Mouse (Mus musculus) lung, adult 18-20 months (tissue): ENCODE results near the gene Rapgefl1.
"Not testable (repeated sequence)": the region's sequence is repeated elsewhere in the genome, so short reads cannot be mapped to it uniquely, and the experiment has no call there.

Experiments
- DNase-seq, 2 experiments: peaks; one replicate each; pipeline ENCODE4 v3.0.0; 2022; ENCODE audit warnings: mixed read lengths in 2 of 2

Rapgefl1 gene

GRCm38 (mm10) chr11:98816706-98817239 lies 19.8 kb upstream of the Rapgefl1 start:
- DNase-seq = no peak

GRCm38 (mm10) chr11:98820968-98821367 lies 15.6 kb upstream of the Rapgefl1 start:
- no peak for DNase-seq

GRCm38 (mm10) chr11:98826071-98826470 lies 10.5 kb upstream of the Rapgefl1 start:
- DNase-seq = not testable (repeated sequence)

GRCm38 (mm10) chr11:98827877-98828276 lies 8.7 kb upstream of the Rapgefl1 start:
- DNase-seq = no peak

GRCm38 (mm10) chr11:98829091-98829775 lies 7.4 kb upstream of the Rapgefl1 start:
- peak in 1 of 2 experiments; percentile 28 for DNase-seq

- DNase-seq = no peak
These were observed 6.7 kb upstream of the Rapgefl1 start for GRCm38 (mm10) chr11:98829875-98830274.

GRCm38 (mm10) chr11:98835296-98835695 lies 1.3 kb upstream of the Rapgefl1 start:
- DNase-seq = no peak

GRCm38 (mm10) chr11:98835725-98836124 lies 860 bp upstream of the Rapgefl1 start:
- peak; percentile 30 to 47 for DNase-seq

- no peak for DNase-seq
These were observed 457 bp upstream of the Rapgefl1 start for GRCm38 (mm10) chr11:98836128-98836527.

- no peak for DNase-seq
These were observed 683 bp downstream of the Rapgefl1 start for GRCm38 (mm10) chr11:98837231-98837704.

- DNase-seq = no peak
These were observed 1.3 kb downstream of the Rapgefl1 start for GRCm38 (mm10) chr11:98837917-98838316.

- DNase-seq = no peak
These were observed 1.9 kb downstream of the Rapgefl1 start for GRCm38 (mm10) chr11:98838512-98838911.

GRCm38 (mm10) chr11:98839402-98839801 lies 2.8 kb downstream of the Rapgefl1 start:
- peak; percentile 56 to 67 for DNase-seq

- DNase-seq = no peak
These were observed 3.3 kb downstream of the Rapgefl1 start for GRCm38 (mm10) chr11:98839897-98840296.

- DNase-seq = no peak
These were observed 9.4 kb downstream of the Rapgefl1 start for GRCm38 (mm10) chr11:98846016-98846415.

GRCm38 (mm10) chr11:98846865-98847604 lies 10.4 kb downstream of the Rapgefl1 start:
- DNase-seq = no peak

GRCm38 (mm10) chr11:98849196-98849894 lies 12.8 kb downstream of the Rapgefl1 start:
- DNase-seq = no peak

GRCm38 (mm10) chr11:98850100-98851093 lies 13.8 kb downstream of the Rapgefl1 start:
- no peak for DNase-seq

GRCm38 (mm10) chr11:98854116-98854515 lies 17.5 kb downstream of the Rapgefl1 start:
- DNase-seq = no peak

- DNase-seq = peak; percentile 34 to 56
These were observed 18.1 kb downstream of the Rapgefl1 start for GRCm38 (mm10) chr11:98854659-98855058.
